Mouse (Mus musculus) thymus, adult 2 months (tissue): ENCODE measurements around the gene Snx13.

Source experiments
- CTCF ChIP-seq: fragments of 200-500 bp; IDR thresholded peaks from 2 replicates; pipeline ENCODE4 v1.5.1; 2012; ENCODE audit warnings: mild to moderate bottlenecking, control low read depth, low read length, moderate library complexity, borderline replicate concordance; ENCODE audit not compliant: control insufficient read depth, poor library complexity, insufficient read depth; ENCODE audit errors: extremely low read depth
- POLR2A ChIP-seq: fragments of 200-500 bp; IDR thresholded peaks from 2 replicates; pipeline ENCODE4 v1.6.1; 2012; ENCODE audit warnings: mild to moderate bottlenecking, low read length, control low read depth, moderate library complexity; ENCODE audit not compliant: control insufficient read depth, poor library complexity, insufficient read depth; ENCODE audit errors: extremely low read depth

DNA sequence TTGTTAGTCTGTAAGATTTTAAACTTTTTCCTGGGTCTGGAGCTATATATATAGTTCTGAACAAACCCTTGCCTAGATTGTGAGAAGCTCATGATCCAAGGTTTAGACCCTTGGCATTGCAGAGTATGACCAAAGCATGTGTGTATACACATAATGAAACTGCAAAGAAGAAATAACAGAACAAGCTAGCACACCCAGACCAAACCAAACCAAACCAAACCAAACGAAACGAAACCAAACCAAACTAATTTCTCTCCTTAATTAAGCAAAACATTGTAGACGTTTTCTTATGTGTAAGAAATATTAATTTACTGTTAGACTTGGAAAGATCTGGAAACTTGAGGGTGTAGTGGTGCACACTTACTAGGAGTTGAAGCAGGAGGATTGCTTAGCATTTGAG lies 29.0 kb downstream of the Snx13 start:
- no peak for TF ChIP-seq CTCF
- no peak for TF ChIP-seq POLR2A
